Mouse (Mus musculus) left cerebral cortex, adult 18-20 months (tissue): ENCODE measurements at regions not wholly inside any gene's neighbourhood (a gene's known extent, or its start where the extent isn't known, plus 50 kb on each side); places are given as distances from the start of the nearest gene placed in this dataset.
A peak's percentile ranks its signal among the peaks of the same experiment; 100 is the strongest.

ENCODE experiments used
- DNase-seq, 2 experiments: peaks; one replicate each; pipeline ENCODE4 v3.0.0; 2021 to 2022; ENCODE audit warnings: low spot score in 2 of 2, mixed read lengths in 1 of 2

DNA sequence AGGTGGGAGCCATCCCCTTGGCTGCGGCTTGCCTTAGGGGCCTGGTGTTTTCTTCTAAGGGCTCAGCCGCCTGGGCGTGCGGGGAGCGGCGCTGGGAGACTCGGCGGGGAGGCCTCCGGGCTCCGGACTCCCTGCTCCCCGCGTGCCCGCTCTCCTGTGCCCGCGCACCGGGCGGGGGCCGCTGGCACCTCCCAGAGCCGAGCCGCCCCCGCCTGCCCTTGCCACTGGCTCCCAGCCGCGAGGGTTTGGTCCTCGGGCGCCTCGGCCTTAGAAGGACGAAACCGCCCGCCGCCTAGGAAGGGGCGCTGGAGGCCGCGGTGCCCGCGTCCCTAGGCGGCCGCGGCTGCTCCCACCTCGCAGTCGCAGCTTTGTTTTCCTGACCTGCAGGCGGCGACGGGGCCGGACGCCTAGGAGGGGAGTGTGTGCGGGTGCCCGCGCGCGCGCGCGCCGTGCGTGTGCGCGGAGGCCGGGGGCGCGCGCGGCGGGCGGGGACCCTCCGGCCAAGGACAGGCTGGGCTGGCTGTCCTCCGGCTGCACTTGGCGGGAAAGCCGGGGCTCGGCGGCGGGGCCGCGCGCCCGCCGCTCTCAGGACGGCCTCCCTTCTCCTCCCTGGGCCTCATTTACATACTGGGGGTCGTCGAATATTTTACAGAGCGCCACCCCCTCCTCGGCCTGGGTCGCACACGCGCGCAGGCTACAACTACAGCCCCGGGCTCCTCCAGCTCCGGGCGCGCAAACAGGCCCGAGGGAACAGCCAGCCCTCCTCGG is 227.1 kb downstream of the Mef2c start:
- DNase-seq: peak; percentile 74 to 90

- DNase-seq: no peak
Observed at GRCm38 (mm10) chr13:83731481-83732006, 227.7 kb downstream of the Mef2c start.

GRCm38 (mm10) chr13:83732283-83733121 is 228.7 kb downstream of the Mef2c start:
- peak in 1 of 2 experiments; percentile 65 for DNase-seq

- DNase-seq: peak in 1 of 2 experiments; percentile 35
Observed at GRCm38 (mm10) chr13:83733231-83733990, 229.6 kb downstream of the Mef2c start.

GRCm38 (mm10) chr13:83733991-83734610 is 230.3 kb downstream of the Mef2c start:
- no peak for DNase-seq

GRCm38 (mm10) chr13:83734656-83735055 is 230.8 kb downstream of the Mef2c start:
- DNase-seq: no peak

DNA sequence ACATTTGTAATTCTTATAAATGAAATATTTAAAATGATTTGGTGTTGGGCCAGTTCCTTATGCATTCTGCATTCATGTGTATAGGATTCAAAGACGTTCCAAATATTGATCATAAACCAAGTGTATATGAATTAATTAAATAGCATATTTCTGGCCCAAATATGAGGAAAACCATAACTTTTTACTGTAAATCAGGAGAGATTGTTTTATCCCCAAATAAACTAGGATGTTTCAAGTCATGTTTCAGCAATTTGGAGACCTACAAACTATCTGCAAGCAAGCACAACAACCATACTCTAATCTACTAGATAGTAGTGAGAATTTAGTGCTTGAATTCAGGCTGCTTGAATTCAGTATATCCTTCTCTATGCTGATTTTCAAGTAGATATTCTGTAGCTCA is 231.3 kb downstream of the Mef2c start:
- DNase-seq: no peak

GRCm38 (mm10) chr13:83735631-83736475 is 232.0 kb downstream of the Mef2c start:
- no peak for DNase-seq

DNA sequence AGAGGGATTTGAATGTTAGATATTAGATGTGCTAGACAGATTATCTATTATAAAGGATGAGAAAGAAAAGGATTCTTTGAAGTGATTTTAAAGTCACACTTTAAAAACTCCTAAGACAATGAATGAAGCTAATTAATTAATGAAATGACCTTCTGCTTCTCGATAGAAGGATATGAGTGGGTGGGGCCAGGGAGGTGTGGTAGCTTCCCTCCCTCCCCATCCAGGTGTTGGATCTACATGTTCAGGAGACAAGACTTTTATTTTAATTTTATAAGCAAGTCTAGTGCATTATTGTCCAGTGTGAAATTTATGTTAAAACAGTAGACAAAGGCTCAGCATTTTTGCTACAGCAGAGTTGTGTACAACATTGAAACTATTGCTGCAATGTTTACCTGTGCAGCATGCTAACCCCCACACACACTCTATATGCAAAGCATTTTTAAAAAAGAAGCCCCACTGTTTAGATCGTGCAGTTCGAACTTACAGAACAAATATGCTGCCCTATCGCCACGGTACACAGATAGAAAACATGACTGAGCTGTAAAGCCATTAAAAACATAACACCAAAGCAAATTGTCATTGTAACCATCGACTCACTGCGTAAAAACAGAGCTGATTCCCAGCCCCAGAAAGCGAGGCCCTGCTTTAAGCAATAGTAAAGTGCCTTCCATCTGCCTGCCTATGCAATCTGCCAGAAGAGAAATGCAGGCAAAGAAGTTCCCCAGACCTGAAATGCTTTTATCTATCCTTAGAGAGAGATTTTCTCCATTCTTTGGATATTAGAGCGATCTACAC is 233.4 kb downstream of the Mef2c start:
- no peak for DNase-seq

DNA sequence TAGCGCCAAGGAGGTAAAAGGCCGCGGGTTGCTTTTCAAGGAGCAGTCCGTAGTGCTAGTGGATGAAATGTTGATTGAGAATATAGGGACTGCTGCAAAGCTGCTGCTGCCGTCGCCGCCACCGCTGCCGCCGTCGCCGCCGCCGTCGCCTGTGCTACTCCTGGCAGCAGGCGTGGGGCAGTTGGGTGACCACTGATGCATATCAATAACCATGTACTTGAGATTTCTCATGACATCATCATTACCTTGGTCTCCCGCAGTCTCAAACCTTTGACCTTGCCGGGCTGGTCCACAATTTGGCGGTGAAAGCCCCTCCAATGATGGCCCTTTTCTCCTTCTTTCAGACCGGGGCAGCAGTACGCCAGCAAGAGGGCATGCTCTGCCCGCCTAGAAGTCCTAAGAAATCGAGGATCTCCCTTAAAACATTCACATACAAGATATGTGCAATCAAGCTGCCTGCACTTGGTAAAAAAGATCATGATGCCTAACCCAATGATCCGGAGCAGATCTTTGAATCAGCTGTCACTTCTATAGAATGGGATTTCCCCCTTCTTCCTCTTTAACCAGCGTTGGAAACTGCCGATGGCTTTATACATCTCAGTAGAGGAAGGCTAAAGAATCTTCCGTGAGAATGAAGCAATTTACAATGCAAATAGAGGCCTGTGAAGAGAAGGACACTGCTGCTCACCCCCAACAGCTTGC is 234.1 kb downstream of the Mef2c start:
- DNase-seq: no peak

DNA sequence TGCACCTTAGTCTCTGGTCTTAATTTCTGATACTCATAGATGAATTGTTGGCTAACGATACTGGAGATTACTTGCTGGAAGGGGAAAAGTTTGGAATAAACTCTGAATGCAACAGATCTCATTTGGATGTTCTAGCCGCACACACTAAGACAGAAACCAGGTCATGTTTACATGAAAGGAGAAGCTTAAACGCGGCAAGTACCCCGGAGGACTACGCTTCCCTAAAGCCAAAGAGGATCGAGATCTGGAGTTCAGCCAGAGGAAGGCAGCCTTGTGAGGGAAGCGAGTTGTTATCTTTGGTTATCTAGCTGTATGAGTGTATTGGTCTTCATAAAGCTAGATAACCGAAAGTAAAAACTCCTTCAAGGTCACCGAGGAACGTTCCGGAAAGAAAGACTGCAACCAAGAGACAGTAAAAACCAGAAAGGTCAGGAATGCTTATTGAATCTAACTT is 234.7 kb downstream of the Mef2c start:
- DNase-seq: no peak

GRCm38 (mm10) chr13:83739131-83739530 is 235.3 kb downstream of the Mef2c start:
- DNase-seq: no peak

DNA sequence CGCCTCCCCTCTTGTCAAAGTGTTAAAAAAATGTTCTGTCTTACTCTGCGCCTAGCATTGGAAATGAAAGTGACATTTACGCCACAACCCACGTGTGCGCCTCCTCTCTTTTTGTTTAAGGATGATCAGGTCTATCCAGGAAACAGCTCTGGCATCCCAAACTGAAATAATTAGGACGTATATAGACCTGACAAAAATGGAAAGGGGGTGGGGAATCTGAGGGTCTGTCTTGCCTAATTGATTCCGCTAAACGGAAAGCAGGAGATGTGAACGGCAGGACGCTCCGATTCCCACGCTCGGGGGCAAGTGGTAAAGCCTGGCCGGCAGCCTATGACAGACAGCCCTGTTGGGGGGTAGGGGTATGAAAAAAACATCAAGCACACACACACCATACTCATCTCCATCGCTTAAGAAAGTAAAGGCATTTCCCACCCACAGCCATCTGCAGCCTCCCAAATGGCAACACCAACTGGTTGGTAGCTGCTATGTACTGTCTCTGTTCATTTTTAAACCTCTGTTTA is 235.8 kb downstream of the Mef2c start:
- DNase-seq: peak; percentile 75 to 88

DNA sequence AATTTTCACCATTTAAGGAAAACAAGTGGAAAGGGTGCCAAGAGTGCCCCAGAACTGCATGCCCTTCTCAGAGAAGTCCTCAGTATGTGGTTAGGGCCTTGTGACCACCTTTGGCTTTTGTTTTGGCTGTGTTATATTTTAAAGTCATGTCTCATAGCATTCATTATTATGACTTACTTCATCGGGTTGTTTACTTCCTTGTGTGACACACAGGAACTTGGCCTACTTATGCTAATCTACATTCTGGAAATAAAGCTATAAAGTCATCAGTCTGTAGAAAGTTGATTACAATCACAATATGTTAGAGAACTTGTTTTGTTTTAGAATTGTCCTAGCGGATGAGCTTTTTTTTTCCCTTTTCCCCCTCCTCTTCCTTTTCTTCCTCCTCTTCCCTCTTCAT is 236.3 kb downstream of the Mef2c start:
- no peak for DNase-seq

DNA sequence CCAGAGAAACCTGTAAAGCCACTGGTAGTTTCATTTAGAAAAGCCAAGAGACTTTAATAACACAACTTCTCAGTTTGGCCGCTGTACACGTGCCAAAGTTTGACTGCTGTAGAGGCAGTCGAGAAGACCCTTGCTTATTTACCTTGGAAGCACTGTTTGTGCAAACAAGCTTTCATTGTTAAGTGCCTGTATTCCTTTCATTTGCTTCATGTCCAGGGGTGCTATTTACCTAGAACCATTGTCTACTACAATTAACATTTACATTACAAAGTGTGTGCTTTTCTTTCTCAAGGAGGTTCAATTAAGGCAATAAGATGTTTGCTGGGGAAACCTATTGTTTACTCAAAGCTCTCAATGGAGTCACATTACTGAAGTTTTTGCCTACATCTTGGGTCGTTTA is 236.9 kb downstream of the Mef2c start:
- no peak for DNase-seq

- no peak for DNase-seq
Observed at GRCm38 (mm10) chr13:83741591-83742021, 237.8 kb downstream of the Mef2c start.

DNA sequence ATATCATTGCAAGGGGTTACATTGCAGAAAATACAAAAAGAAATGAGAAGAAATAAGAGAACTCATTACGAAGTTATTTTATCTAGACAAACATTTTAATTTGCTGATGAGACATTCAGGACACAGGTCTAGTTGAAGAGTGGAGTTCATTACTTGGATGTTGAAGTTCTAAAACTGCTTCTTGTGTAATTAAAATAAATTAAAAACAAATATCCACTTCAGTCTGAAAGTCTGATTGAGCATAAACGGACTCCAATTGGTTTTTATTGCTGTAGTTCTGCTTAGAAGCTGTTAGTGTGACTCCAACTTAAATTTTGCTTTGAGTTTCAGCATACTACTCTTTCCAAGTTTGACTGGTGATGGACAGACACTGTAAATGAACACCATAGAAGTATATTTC is 238.3 kb downstream of the Mef2c start:
- no peak for DNase-seq

DNA sequence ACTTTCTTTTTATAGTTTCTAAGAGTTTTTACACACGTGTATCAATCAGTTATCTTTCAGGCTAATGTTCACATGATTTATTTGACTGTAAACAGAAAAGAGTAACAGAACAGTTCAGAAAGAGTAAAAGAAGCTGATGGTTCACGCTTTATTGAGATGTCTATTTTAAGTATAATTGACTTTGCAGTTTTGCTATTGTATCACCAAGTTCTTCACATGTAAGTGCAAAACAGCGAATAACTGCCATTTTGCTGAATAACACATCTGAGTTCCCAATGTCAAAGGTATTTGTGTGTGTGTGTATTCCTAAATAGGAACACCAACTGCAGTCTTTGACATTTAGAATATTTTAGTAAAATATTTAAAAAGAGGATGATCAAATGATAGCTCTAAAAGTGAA is 238.7 kb downstream of the Mef2c start:
- DNase-seq: no peak
